Mouse (Mus musculus) lung, adult 2 months (tissue): ENCODE data around the gene Ces1a.

Experiments
- CTCF ChIP-seq: fragments of 200-500 bp; IDR thresholded peaks from 2 replicates; pipeline ENCODE4 v1.5.1; 2011; ENCODE audit warnings: mild to moderate bottlenecking, low read length, control low read depth; ENCODE audit not compliant: insufficient read depth
- POLR2A ChIP-seq: fragments of 200-500 bp; IDR thresholded peaks from 2 replicates; pipeline ENCODE4 v1.6.1; 2011; ENCODE audit warnings: low read depth, mild to moderate bottlenecking, control low read depth, low read length, borderline replicate concordance; ENCODE audit errors: extremely low read depth

- TF ChIP-seq CTCF (no peak), POLR2A (no peak)
These were observed 27.3 kb upstream of the Ces1a start for GRCm38 (mm10) chr8:93075251-93075650.
